Mouse (Mus musculus) A20 (cell line): ENCODE results near the gene Sec14l1.

Experiments used
- DNase-seq: peaks from one replicate; pipeline ENCODE4 v3.0.0-alpha.2; 2011; ENCODE audit warnings: low read depth, low spot score

Gene Sec14l1

DNA sequence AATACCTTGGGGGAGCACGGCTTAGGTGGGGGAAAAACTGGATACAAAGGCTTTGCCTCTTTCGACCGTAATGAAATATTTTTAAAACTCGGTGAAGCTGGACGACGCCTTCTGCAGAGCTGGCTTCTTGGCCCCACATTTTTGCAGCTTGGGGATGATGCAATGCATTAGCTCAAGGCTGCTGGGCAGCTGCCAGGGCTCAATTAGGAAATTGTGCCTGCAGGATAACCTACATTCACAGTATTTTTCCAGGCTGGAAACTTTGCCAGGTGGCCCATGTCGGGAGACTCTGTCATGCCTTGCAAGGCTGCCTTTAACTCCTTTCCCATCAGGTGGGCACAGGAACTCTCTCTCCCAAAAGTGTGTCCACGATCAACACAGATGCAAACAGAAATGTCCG is 6.4 kb upstream of the Sec14l1 start:
- no peak for DNase-seq

- DNase-seq = no peak
Measured at GRCm38 (mm10) chr11:117109179-117109954, 5.6 kb upstream of the Sec14l1 start.

DNA sequence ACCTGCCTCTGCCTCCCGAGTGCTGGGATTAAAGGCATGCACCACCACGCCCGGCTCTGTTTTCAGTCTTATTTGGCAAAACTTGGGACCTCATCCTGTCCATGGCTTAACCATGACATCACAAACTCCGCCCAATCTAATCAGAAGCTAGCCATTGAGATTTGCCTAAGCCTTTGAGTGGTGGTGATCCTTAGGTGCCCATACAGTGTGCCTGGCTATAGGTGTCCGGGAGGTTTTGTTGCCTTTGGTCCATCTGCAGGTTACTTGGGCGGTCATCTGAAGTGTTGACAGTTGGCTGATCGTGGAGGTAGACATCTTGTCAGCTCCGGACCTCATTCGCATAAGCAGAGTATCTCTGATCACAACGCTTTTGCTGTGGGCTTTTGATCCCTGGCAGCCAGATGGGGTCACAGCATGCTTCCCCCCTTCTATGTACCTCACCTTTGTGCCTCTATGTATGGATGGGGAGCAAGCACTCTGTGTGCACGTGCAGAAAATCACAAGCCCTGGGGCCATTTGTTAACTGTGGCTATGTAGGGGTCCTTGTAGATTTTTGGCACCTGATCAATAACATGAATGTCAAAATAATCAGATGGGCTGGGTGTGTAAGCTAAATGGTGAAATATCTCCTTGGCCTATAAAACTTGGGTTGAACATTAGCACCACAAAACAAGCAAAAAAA is 2.9 kb upstream of the Sec14l1 start:
- no peak for DNase-seq

GRCm38 (mm10) chr11:117112649-117113051 is 2.3 kb upstream of the Sec14l1 start:
- no peak for DNase-seq

DNA sequence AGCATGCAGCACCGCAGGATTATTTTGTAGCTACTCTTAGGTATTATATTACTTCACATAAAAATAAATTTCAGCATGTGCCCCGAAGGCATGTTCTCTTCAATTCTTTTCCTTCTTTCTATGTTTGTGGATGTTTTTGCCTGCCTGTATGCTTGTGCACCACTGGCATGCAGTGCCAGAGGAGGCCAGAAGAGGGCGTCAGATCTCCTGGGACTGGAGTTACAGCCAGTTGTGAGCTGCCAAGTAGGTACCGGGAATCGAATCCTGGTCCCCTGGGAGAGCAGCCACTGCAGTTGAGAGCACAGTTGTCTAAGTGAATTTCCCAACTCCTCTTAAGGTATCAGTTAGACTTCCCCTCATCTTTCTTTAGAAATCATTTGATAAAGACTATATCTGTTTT is 1.6 kb upstream of the Sec14l1 start:
- peak; percentile 45 for DNase-seq

DNA sequence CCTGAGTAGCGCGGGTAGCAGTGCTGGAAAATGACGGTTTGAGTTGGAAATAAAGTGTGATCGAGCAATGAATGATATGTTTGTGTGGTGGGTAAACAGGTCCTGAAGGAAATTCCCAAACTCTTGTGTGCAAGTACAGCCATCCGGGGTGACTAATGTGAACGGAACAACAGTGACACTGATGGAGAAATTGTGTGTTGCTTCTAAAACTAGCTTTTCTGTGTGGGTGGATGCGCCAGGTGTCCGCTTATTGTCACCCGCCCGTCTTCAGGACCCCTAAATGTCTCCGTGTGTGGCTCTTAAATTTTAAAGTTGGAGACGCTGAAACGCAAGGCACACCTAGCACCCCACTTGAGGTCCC is 757 bp upstream of the Sec14l1 start:
- no peak for DNase-seq

GRCm38 (mm10) chr11:117115346-117116219 is 615 bp downstream of the Sec14l1 start:
- DNase-seq = no peak

DNA sequence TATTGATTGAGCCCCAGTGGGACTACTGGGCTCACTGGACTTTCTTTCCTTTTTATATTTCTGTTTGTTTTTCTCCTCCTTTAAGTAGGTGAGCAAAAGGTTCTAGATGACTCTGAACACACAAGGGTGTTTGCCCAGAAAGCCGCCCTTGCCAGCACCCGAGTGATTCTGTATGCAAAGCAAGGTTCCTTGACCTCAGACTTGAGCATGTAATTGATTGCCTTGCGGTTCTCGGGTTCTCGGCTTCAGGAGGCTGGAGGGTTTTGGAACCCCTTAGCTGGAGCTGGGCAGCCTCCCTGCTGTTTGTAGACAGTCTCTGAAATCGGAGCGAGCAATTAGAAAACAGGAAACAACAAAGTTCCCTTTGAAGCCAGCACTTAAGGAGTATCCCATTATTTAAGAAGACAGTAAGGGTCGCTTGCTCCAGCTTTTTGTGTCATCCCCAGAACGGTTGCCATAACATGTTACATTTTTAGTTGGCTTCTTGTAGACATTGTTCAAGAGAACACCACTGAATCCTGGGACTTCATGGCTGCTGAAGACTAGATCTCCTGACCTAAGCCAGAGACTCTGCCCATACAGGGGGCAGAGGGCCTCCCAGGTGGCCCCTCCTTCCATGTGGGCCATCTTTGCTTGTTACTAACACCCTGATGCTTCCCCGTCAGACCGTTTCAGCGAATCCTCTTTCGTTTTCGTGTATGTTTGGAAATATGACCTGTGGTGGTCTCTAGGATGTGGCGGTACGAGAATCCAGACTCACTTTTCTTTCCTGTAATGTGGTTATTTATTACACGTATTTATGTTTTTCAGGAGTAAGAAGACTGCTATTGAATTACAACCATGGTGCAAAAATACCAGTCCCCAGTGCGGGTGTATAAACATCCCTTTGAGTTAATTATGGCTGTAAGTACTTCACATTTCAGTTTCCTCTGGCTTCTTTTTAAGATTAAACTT is 1.7 kb downstream of the Sec14l1 start:
- DNase-seq = no peak

- no peak for DNase-seq
Measured at GRCm38 (mm10) chr11:117117321-117117720, 2.4 kb downstream of the Sec14l1 start.

DNA sequence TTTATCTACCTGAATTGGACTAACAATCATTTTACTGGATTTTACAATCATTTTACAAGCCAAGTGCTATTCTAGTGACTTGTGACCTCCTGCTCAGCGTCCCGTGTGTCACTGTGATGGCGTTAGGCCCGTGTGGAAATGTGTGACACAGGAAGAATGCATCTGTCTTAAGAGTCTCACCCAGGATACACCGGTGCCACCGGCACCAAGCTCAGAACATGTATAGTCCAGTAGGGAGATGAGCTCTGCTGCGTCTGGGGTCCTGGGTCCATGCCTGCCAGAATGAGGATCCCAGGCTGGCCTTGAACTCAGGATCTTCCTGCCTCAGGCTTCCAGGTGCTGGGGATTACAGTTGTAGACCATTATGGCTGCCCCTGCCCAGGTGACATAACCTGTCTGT is 2.8 kb downstream of the Sec14l1 start:
- DNase-seq = no peak

DNA sequence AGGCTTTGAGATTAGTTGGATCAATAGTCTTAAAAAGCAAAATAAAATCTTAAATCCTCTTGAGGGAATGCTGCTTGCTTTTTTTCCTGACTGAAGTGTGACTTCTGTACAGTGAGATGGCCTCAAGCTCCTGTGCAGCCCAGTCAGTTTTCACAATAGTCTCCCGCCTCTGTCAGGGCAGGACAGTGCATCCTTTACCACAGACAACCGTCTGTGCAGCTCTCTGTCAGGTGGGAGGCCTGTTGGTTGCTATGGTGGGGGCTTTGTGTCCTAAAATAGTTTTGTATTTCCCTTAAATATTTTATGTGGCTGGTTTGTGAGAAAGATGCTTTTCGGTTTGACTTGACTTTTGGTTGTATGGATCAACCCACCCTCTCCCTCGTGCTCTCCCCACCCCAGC is 3.3 kb downstream of the Sec14l1 start:
- no peak for DNase-seq

- DNase-seq = peak; percentile 13
Measured at GRCm38 (mm10) chr11:117118721-117119321, 3.9 kb downstream of the Sec14l1 start.

DNA sequence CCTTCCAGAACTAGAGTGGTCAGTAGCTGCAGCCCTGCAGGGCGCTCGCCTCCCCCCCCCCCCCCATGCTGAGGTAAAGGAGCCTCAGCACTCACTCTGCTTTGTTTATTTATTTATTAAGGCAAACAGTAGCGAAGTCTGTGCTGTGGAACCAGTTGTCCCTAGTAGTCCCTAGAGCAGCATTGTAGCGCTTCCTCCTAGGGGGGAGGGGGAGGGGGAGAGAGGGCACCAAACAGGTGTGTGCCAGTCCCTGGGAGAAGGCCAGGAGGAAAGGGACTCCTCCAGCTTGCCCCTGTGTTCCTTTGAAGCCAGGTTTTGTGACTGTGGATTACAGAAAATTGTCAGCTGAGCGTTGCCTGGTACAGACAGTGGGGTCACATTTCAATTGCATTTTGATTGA is 4.8 kb downstream of the Sec14l1 start:
- DNase-seq = no peak

DNA sequence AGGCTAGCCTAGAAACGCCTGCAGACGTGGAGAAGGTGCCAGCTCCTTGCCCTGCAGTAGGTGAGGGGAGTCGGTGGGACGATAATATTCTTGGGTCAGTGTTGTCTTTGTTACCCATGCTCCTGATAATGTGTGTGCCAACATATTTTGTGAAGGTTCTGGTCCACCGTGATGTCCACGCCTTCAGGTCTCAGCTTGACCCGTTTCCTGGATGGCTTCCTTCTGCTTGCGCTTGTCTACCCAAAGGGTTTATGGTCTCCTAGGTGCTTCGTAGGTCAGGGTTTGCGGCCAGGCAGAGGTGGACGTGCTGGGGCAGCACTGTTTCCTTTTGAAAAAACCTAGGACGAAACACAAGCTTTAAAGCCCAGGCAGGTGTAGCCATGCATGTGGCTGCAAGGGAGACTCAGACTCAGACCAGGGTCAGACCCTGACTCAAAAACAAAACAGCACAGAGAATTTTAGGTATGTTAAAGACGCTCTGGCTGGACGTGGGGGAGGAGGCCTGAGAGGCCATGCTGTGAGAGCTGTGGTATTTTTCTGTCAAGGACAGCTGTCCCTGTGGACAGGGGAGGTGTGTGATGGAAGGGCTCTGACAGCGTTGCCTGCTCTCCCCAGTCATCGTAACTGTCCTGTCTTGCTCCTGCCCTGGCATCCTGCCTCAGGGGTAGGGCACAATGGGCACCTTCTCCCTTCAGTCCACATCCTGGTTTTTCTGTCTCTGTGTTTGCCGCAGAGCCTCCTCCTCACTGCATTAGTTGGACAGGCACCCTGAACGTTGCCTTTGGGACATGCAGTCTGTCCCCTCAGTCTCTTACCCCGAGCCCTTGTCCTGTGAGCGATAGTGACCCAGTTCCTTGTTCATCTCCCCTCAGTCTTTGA is 5.6 kb downstream of the Sec14l1 start:
- DNase-seq = no peak

- no peak for DNase-seq
Measured at GRCm38 (mm10) chr11:117121164-117121535, 6.2 kb downstream of the Sec14l1 start.

- DNase-seq = no peak
Measured at GRCm38 (mm10) chr11:117121954-117122353, 7.0 kb downstream of the Sec14l1 start.

DNA sequence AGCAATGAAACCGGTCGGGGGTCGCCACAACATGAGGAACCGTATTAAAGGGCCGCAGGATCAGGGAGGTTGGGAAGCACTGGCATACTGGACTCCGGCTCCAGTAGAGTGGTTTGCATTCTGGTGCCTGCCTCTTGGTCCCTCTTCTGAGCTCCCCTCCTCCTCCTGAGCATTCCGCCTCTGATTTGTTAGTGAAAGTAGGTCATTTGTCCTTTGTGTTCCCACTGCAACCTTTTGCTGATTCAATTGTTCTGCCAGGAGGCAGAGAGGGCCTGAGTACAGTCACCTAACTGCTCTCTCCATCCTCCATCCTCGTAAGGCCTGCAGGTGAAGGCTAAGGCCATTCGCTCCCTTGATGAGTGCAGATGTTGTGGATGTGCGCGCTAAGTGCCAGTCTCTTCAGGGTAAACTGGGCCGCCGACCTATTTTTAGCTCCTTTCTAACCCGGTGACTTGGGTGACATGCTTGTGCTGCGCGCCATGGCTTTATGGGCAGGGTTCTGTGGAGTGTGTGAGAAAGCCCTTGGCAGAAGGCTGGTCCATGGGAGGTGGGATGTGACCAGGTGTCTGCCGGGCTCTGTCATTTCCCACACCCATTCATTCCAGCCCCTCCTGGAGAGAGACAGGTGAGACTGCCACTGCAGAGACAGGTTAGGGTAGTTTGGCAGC is 8.6 kb downstream of the Sec14l1 start:
- DNase-seq = no peak

- DNase-seq = no peak
Measured at GRCm38 (mm10) chr11:117124539-117124938, 9.6 kb downstream of the Sec14l1 start.

- DNase-seq = no peak
Measured at GRCm38 (mm10) chr11:117127250-117127837, 12.4 kb downstream of the Sec14l1 start.
